Mouse (Mus musculus): ENCODE measurements around the gene Pgd. TPM values are rescaled to one million over a fixed set of nuclear protein-coding genes. Genes with fewer than 3 reads are reported as not detected.
"Not testable (repeated sequence)": the region's sequence is repeated elsewhere in the genome, so short reads cannot be mapped to it uniquely, and the experiment has no call there.

Pgd gene
- polyA plus RNA-seq, 1 experiment from 2014 or later = 50.6 TPM

DNA sequence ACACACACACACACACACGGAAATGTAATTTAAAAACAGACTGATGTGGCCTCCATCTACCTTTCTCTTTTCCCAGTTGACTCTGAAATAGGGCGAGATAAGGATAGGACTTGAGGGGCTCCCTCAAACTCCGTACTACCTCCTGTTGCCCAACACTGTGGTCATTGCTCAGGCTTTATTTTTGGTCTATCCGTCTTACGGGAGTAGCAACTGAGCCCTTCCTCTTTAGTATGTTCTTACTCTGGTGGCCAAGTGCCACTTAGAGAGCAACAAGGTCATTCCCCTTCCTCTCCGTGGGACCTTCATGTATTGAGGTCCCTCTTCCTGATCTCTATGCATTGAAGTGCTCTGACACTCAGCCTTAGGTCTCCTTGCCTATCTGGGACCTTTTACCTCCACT lies 7.1 kb upstream of the Pgd start:
- H3K4me2 ChIP-seq (ENCODE audit: low read length) = no peak overlapping the region
- no peak overlapping the region for H3K9ac ChIP-seq (replicated peaks; ENCODE audit: low read length)
- DNase-seq (no peak), ATAC-seq (ENCODE audit: low FRiP score, low TSS enrichment) (no peak)
- 93% methylated on average over 6 of the region's 6 CpGs for WGBS
- no peaks in the 10 kb centered on the region for H3K9me3 ChIP-seq (ENCODE audit: control insufficient read depth, low read length)
- no peaks in the 10 kb centered on the region for H3K4me1 ChIP-seq (ENCODE audit: control insufficient read depth, insufficient read depth, low read length)
- H3K27ac ChIP-seq (replicated peaks; ENCODE audit: low read depth, low read length) = no peak overlapping the region
- H3K36me3 ChIP-seq (ENCODE audit: control insufficient read depth, insufficient read depth, low read length) = peaks cover 29% of the 10 kb centered on the region
- no peaks in the 10 kb centered on the region for H3K27me3 ChIP-seq (ENCODE audit: control insufficient read depth, insufficient read depth, low read length)
- H3K4me3 ChIP-seq (replicated peaks; ENCODE audit: low read depth, low read length) = no peak overlapping the region

DNA sequence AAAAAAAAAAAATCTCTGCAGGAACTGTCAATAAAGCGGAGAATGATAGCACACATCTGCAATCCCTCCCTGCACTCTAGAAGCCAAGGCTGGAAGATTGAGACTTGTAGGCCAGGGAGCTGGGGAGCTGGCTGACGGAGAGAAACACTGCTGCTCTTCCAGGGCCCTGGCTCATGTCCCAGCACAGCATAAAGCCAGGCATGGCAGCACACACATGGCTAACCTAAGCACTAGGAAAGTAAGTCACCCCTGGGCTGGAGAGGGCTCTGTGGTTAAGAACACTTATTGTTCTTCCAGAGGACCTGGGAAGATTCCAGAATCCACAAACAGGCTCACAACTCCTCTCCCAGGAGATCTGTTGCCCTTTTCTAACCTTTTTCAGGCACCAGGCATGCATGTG lies 6.1 kb upstream of the Pgd start:
- Histone ChIP-seq H3K27ac (replicated peaks; ENCODE audit: low read depth, low read length) (peak overlapping the region; percentile 46), H3K4me1 (ENCODE audit: control insufficient read depth, insufficient read depth, low read length) (no peaks in the 10 kb centered on the region), H3K36me3 (ENCODE audit: control insufficient read depth, insufficient read depth, low read length) (peaks cover 21% of the 10 kb centered on the region), H3K27me3 (ENCODE audit: control insufficient read depth, insufficient read depth, low read length) (no peaks in the 10 kb centered on the region), H3K4me2 (ENCODE audit: low read length) (no peak overlapping the region), H3K9ac (replicated peaks; ENCODE audit: low read length) (no peak overlapping the region), H3K9me3 (ENCODE audit: control insufficient read depth, low read length) (no peaks in the 10 kb centered on the region), H3K4me3 (replicated peaks; ENCODE audit: low read depth, low read length) (no peak overlapping the region)
- 82% methylated on average over 2 of the region's 2 CpGs for WGBS
- no peak for ATAC-seq (ENCODE audit: low FRiP score, low TSS enrichment)
- DNase-seq = peak; percentile 32

DNA sequence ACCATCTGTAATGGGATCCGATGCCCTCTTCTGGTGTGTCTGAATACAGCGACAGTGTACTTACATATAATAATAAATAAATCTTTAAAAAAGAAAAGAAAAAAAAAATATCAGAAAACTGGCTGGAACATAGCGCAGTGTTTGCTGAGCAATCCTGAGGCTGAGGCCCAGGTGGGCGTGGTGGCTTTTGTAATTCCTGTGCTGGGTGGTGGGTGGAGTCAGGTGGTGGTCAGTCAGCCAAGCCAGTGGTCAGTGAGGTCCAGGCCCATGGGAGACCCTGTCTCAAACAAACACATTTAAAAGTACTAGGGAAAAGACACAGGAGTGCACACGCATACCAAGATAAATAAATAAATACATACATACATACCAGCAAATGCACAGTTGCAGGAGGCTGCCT lies 5.5 kb upstream of the Pgd start:
- Histone ChIP-seq H3K9ac (replicated peaks; ENCODE audit: low read length) (no peak overlapping the region), H3K36me3 (ENCODE audit: control insufficient read depth, insufficient read depth, low read length) (peaks cover 18% of the 10 kb centered on the region), H3K4me2 (ENCODE audit: low read length) (no peak overlapping the region), H3K27ac (replicated peaks; ENCODE audit: low read depth, low read length) (no peak overlapping the region), H3K27me3 (ENCODE audit: control insufficient read depth, insufficient read depth, low read length) (no peaks in the 10 kb centered on the region), H3K4me1 (ENCODE audit: control insufficient read depth, insufficient read depth, low read length) (no peaks in the 10 kb centered on the region), H3K4me3 (replicated peaks; ENCODE audit: low read depth, low read length) (no peak overlapping the region), H3K9me3 (ENCODE audit: control insufficient read depth, low read length) (no peaks in the 10 kb centered on the region)
- no peak for ATAC-seq (ENCODE audit: low FRiP score, low TSS enrichment)
- DNase-seq = no peak
- 92% methylated on average over 5 of the region's 5 CpGs for WGBS

DNA sequence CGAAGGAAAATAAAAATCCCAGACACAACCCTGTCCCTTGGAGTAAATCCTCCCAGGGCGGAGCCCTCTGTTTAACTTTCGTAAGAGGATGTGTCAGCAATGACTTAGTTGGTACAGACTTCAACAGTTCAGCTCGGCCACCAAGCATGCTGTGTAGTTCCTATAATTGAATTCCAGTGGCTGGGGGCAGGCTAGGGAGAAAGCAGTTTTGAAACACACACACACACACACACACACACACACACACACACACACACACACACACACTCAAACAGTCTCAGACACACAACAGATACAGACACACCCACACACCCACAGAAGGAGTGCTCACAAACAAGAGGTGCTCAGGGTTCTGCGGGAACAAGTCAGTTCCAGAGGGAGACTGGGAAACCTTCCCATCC lies 5.0 kb upstream of the Pgd start:
- WGBS = 81% methylated on average over 5 of the region's 5 CpGs
- Histone ChIP-seq H3K9ac (replicated peaks; ENCODE audit: low read length) (no peak overlapping the region), H3K4me1 (ENCODE audit: control insufficient read depth, insufficient read depth, low read length) (no peaks in the 10 kb centered on the region), H3K9me3 (ENCODE audit: control insufficient read depth, low read length) (no peaks in the 10 kb centered on the region), H3K36me3 (ENCODE audit: control insufficient read depth, insufficient read depth, low read length) (peaks cover 15% of the 10 kb centered on the region), H3K4me2 (ENCODE audit: low read length) (no peak overlapping the region), H3K27me3 (ENCODE audit: control insufficient read depth, insufficient read depth, low read length) (no peaks in the 10 kb centered on the region), H3K4me3 (replicated peaks; ENCODE audit: low read depth, low read length) (no peak overlapping the region), H3K27ac (replicated peaks; ENCODE audit: low read depth, low read length) (no peak overlapping the region)
- DNase-seq (no peak), ATAC-seq (ENCODE audit: low FRiP score, low TSS enrichment) (no peak)

DNA sequence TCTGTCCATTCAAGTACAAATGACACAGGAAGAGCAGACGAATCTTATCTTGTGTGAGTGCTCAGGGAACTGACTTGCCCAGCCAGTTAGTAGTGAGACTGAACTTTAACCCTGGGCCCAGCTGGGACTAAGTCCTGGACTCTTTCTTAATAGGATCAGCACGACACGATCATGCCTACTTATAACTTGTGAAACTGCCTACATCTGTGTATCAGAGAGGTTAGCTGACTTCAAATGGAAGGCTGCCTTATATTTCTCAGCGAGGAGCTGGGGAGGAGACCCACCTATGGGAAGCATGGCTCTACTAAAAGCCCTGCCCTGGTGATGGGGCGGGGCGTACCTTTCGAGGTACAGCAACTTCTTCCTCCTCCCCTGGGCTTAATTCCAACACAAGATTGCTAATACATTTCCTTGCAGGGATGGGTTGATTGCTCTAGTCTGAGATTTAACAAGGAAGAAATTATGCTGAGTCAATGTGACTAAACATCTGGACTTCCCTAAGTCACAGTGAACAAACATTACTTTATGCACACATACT lies 3.9 kb upstream of the Pgd start:
- no peaks in the 10 kb centered on the region for H3K27me3 ChIP-seq (ENCODE audit: control insufficient read depth, insufficient read depth, low read length)
- DNase-seq (no peak), ATAC-seq (ENCODE audit: low FRiP score, low TSS enrichment) (no peak)
- 62% methylated on average over 7 of the region's 7 CpGs for WGBS
- H3K36me3 ChIP-seq (ENCODE audit: control insufficient read depth, insufficient read depth, low read length) = peaks cover 7% of the 10 kb centered on the region; the same call in 1 of the 2 replicates
- no peaks in the 10 kb centered on the region for H3K9me3 ChIP-seq (ENCODE audit: control insufficient read depth, low read length)
- no peak overlapping the region for H3K4me2 ChIP-seq (ENCODE audit: low read length)
- H3K4me1 ChIP-seq (ENCODE audit: control insufficient read depth, insufficient read depth, low read length) = peaks cover 5% of the 10 kb centered on the region; the same call in 1 of the 2 replicates
- no peak overlapping the region for H3K9ac ChIP-seq (replicated peaks; ENCODE audit: low read length)
- H3K27ac ChIP-seq (replicated peaks; ENCODE audit: low read depth, low read length) = no peak overlapping the region
- no peak overlapping the region for H3K4me3 ChIP-seq (replicated peaks; ENCODE audit: low read depth, low read length)

DNA sequence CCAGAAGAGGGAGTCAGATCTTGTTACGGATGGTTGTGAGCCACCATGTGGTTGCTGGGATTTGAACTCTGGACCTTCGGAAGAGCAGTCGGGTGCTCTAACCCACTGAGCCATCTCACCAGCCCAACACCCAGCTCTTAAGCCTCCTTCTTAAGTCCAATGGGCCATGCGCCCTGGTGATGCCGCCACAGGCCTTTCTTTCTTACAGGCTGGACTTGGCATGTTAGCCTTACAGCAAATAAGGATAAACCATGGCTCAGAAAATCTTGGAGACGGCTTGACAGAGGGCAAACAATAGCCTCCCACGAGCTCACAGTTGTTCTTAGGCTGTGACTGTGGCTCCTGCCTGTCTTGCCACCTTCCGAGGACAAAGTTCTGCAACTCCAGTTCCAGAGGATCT lies 3.4 kb upstream of the Pgd start:
- H3K27ac ChIP-seq (replicated peaks; ENCODE audit: low read depth, low read length); ATAC-seq (ENCODE audit: low FRiP score, low TSS enrichment); DNase-seq; H3K4me2 ChIP-seq (ENCODE audit: low read length); H3K9ac ChIP-seq (replicated peaks; ENCODE audit: low read length); H3K36me3 ChIP-seq (ENCODE audit: control insufficient read depth, insufficient read depth, low read length); H3K4me1 ChIP-seq (ENCODE audit: control insufficient read depth, insufficient read depth, low read length); H3K27me3 ChIP-seq (ENCODE audit: control insufficient read depth, insufficient read depth, low read length); H3K9me3 ChIP-seq (ENCODE audit: control insufficient read depth, low read length); H3K4me3 ChIP-seq (replicated peaks; ENCODE audit: low read depth, low read length): not testable (repeated sequence)
- 65% methylated on average over 7 of the region's 8 CpGs for WGBS

DNA sequence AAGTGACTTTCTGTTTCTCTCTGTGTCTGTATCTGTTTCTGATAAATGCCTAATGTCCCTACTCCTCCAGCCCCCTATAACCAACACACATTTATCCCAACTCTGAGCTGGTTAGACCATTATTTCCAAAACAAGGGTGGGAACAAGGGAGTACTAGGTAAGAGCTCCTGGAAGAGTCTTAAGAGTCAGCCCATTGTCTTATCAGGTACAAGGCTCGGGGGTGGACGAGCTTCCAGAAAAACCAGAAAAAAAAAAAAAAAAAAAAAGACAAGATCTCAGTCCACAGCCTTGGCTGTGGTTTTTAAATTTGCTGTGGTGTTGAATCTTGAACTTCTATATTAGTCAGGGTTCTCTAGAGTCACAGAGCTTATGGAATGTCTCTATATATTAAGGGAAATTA lies 1.4 kb upstream of the Pgd start:
- no peak for ATAC-seq (ENCODE audit: low FRiP score, low TSS enrichment)

DNA sequence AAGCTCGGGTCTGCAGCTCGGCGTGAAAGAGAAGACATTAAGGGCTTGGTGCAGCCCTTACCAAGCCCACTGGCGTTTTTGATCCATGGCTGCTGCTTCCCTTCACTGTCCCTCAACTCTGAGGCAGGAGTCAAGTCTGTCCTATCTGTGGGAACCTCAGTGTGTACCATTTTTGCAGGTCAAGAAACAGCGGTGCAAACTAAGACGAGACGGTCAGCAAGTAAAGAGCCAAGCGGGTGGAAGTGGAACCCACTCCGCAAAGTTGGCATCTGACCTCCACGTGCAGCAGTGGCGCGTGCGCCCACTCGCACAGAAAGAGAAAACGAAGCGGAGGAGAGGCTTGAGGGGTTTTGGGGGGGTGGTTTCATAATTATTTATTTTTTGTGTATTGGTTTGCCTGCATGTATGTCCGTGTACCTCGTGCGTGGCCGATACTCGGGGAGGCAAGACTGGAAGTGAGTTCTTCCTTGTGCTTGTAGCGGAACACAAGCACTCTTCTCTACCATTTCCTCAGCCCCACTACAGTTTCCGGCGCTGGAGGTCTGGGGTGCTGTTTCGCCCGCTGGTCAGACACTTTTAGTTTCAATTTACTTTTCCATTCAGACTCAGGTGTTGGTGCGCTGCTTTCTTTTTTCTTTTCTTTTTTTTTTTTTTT lies 513 bp upstream of the Pgd start:
- Histone ChIP-seq H3K27me3 (ENCODE audit: control insufficient read depth, insufficient read depth, low read length) (no peaks in the 10 kb centered on the region), H3K9ac (replicated peaks; ENCODE audit: low read length) (peak overlapping the region; percentile 46; the same call in 1 of the 2 replicates), H3K9me3 (ENCODE audit: control insufficient read depth, low read length) (no peaks in the 10 kb centered on the region), H3K4me1 (ENCODE audit: control insufficient read depth, insufficient read depth, low read length) (peaks cover 8% of the 10 kb centered on the region; the same call in 1 of the 2 replicates), H3K4me3 (replicated peaks; ENCODE audit: low read depth, low read length) (peak overlapping the region; percentile 75), H3K36me3 (ENCODE audit: control insufficient read depth, insufficient read depth, low read length) (peaks cover 20% of the 10 kb centered on the region), H3K4me2 (ENCODE audit: low read length) (peak overlapping the region; percentile 93), H3K27ac (replicated peaks; ENCODE audit: low read depth, low read length) (no peak overlapping the region)
- DNase-seq (no peak), ATAC-seq (ENCODE audit: low FRiP score, low TSS enrichment) (peak; percentile 62)
- WGBS = 2% methylated on average over 27 of the region's 27 CpGs

More for the DNA sequence above, 1.4 kb upstream of the Pgd start:
- DNase-seq = no peak
- Histone ChIP-seq H3K36me3 (ENCODE audit: control insufficient read depth, insufficient read depth, low read length) (peaks cover 16% of the 10 kb centered on the region; the same call in 1 of the 2 replicates), H3K27ac (replicated peaks; ENCODE audit: low read depth, low read length) (no peak overlapping the region), H3K4me3 (replicated peaks; ENCODE audit: low read depth, low read length) (no peak overlapping the region), H3K4me1 (ENCODE audit: control insufficient read depth, insufficient read depth, low read length) (peaks cover 8% of the 10 kb centered on the region; the same call in 1 of the 2 replicates), H3K9ac (replicated peaks; ENCODE audit: low read length) (no peak overlapping the region), H3K4me2 (ENCODE audit: low read length) (no peak overlapping the region), H3K27me3 (ENCODE audit: control insufficient read depth, insufficient read depth, low read length) (no peaks in the 10 kb centered on the region), H3K9me3 (ENCODE audit: control insufficient read depth, low read length) (no peaks in the 10 kb centered on the region)
- WGBS = 87% methylated on average over 2 of the region's 2 CpGs

DNA sequence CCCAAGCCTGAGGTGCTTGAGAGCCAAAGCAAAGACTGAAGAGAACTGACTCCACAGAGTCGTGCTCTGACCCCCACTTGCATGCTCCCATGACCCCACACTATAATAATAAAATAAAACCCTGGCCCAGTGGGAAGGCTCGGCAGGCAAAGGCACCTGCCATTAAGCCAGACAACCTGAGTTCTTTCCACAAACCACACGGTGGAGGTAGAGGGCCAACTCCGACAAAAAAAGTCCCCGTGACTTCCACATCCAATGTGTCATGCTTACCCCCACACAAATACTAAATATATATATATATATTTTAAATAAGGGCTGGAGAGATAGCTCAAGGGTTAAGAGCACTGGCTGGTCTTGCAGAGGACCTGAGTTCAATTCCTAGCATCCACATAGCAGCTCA lies 2.4 kb downstream of the Pgd start:
- DNase-seq (no peak), ATAC-seq (ENCODE audit: low FRiP score, low TSS enrichment) (no peak)
- Histone ChIP-seq H3K27ac (replicated peaks; ENCODE audit: low read depth, low read length) (no peak overlapping the region), H3K27me3 (ENCODE audit: control insufficient read depth, insufficient read depth, low read length) (no peaks in the 10 kb centered on the region), H3K36me3 (ENCODE audit: control insufficient read depth, insufficient read depth, low read length) (peaks cover 45% of the 10 kb centered on the region), H3K4me2 (ENCODE audit: low read length) (no peak overlapping the region), H3K4me1 (ENCODE audit: control insufficient read depth, insufficient read depth, low read length) (peaks cover 8% of the 10 kb centered on the region; the same call in 1 of the 2 replicates), H3K4me3 (replicated peaks; ENCODE audit: low read depth, low read length) (no peak overlapping the region), H3K9ac (replicated peaks; ENCODE audit: low read length) (no peak overlapping the region), H3K9me3 (ENCODE audit: control insufficient read depth, low read length) (no peaks in the 10 kb centered on the region)
- 72% methylated on average over 5 of the region's 5 CpGs for WGBS
